11 mouse cellular contexts compared by ENCODE assay signal in genomic region chr4:29665561-29665960, GRCm38 (mm10).
"Had no signal": no experiment of that assay in that cellular context is flagged by ENCODE, and none has a peak within 500 bp of the region (broad histone marks: within the 10 kb centered on the region; RNA-seq: fewer than 3 reads in every experiment).

No protein-coding gene starts in this region.

- DNase-seq: cerebellum, adult 9-10 months; embryo, embryonic 11 days; forebrain, postnatal 0 days; gastrocnemius, adult 2 months; gastrocnemius, postnatal 10 days; gastrocnemius, postnatal 14 days; gastrocnemius, postnatal 25 days; gastrocnemius, postnatal 36 days; heart, adult 11 months; heart, adult 18-20 months; heart, adult 2 months had no signal
